Mouse (Mus musculus): ENCODE results near the gene Arhgap5.

DNA sequence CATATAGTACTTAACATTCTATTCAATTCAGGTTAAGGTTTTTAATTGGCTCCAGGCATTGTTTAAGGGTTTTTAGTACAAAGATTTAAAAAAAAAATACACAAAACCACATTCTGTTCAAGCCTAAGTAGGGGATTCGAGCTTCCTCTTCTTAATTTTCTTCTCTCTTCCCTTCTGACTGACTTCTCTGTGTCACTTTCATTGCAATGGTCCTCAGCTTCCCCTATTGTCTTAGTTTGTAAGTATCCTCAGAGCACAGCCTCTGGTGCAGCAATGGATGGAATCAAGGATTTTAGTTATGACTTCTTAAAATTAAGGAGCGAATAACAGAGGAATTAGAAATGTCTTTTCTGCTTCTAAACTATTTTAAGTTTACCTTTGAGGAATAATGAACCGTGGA, 1.6 kb upstream of the Arhgap5 start:
- no peak for TF ChIP-seq CTCF (IDR thresholded peaks at IDR 0.05; ENCODE audit: low read depth, low read length)
- no peak for TF ChIP-seq EP300 (IDR thresholded peaks at IDR 0.05; ENCODE audit: insufficient read depth, low read depth, low read length)
- no peak for TF ChIP-seq POLR2A (IDR thresholded peaks at IDR 0.05; ENCODE audit: insufficient read depth, low read length)
